Mouse (Mus musculus) frontal cortex, postnatal 10 days (tissue): ENCODE measurements around the gene Kcnk5.

Source experiments
- DNase-seq, 2 experiments: peaks; one replicate each; pipeline ENCODE4 v3.0.0; 2022; ENCODE audit warnings: low spot score in 2 of 2, mixed read lengths in 1 of 2

The Kcnk5 gene

GRCm38 (mm10) chr14:20114951-20115350 lies 66.7 kb downstream of the Kcnk5 start:
- no peak for DNase-seq

GRCm38 (mm10) chr14:20113964-20114363 lies 67.6 kb downstream of the Kcnk5 start:
- DNase-seq, result peak; percentile 50 to 82

- DNase-seq, result no peak
Observed at GRCm38 (mm10) chr14:20113189-20113961, 68.2 kb downstream of the Kcnk5 start.

- DNase-seq, result no peak
Observed at GRCm38 (mm10) chr14:20112218-20112617, 69.4 kb downstream of the Kcnk5 start.

GRCm38 (mm10) chr14:20110945-20111344 lies 70.7 kb downstream of the Kcnk5 start:
- no peak for DNase-seq

- DNase-seq, result no peak
Observed at GRCm38 (mm10) chr14:20106271-20106670, 75.3 kb downstream of the Kcnk5 start.

GRCm38 (mm10) chr14:20103207-20103606 lies 78.4 kb downstream of the Kcnk5 start:
- no peak for DNase-seq

GRCm38 (mm10) chr14:20098061-20098460 lies 83.5 kb downstream of the Kcnk5 start:
- DNase-seq, result no peak

GRCm38 (mm10) chr14:20094942-20095341 lies 86.7 kb downstream of the Kcnk5 start:
- no peak for DNase-seq

GRCm38 (mm10) chr14:20093493-20093892 lies 88.1 kb downstream of the Kcnk5 start:
- no peak for DNase-seq
